Mouse (Mus musculus) liver, postnatal 0 days (tissue): ENCODE results near the gene Prex1.

Experiments
- CTCF ChIP-seq: sonication (generic); IDR thresholded peaks from 2 replicates; pipeline ENCODE4 v1.5.1; 2016; ENCODE audit warnings: antibody characterized with exemption, low read depth
- EP300 ChIP-seq: IDR thresholded peaks from 2 replicates; pipeline ENCODE4 v1.6.1; 2016; ENCODE audit warnings: antibody characterized with exemption, low read depth, mild to moderate bottlenecking

DNA sequence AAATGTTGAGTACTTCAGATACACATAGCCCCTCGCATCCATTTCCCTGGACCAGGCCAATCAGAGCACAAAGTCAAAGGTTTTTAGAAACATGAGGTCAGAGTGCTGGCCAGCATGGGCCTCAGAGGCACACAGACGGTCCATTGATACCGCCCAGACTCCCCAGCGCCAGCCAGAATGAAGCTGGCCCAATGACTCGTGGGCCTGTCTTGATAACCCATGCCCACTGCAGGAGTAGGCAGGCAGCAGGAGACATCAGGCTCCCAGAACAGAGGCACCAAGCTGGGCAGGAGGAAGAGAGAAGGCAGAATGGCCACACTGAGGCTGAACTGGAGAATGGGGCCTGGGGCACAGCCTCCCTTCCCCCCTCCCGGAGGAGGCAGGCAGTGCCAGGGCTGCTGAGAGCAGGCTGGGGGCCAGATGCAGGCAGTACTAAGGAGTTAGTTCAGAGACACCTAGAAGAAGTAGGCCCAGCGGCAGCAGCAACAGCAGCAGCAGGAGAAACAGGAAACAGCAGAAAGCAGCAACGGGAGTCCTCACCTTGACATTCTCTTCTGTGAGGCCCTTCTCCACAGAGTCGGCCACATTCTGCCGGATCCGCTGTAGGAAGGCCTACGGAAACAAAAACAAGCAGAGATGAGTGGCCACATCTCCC is 67.1 kb downstream of the Prex1 start:
- TF ChIP-seq CTCF = no peak
- TF ChIP-seq EP300 = no peak
